Mouse (Mus musculus): Measurements from ENCODE around the gene Pgap2. TPM values are rescaled to one million over a fixed set of nuclear protein-coding genes. Genes with fewer than 3 reads are reported as not detected.

Gene Pgap2
- polyA plus RNA-seq, 1 experiment from 2014 or later: 94.5 TPM

- no peak for ATAC-seq (ENCODE audit: insufficient number of reproducible peaks, low FRiP score, low TSS enrichment, low read depth)
- Histone ChIP-seq H3K27me3 (no peaks in the 10 kb centered on the region), H3K36me3 (0 out of 2 replicates have a peak, but pooled peaks cover 5% of the 10 kb centered on the region), H3K27ac (replicated peaks) (0 out of 2 replicates have a peak overlapping the region, but pooled peaks have one; percentile 28), H3K4me2 (replicated peaks) (peak overlapping the region; percentile 72; the same call in 1 of the 2 replicates), H3K4me3 (replicated peaks) (peak overlapping the region; percentile 65; the same call in 1 of the 2 replicates), H3K9me3 (replicated peaks) (no peaks in the 10 kb centered on the region), H3K4me1 (peaks cover 5% of the 10 kb centered on the region; the same call in 1 of the 2 replicates), H3K9ac (no peak overlapping the region)
- WGBS: 29% methylated on average over 1 of the region's 1 CpGs
Measured at GRCm38 (mm10) chr7:102221899-102222298, 11.9 kb downstream of the Pgap2 start.

- Histone ChIP-seq H3K27me3 (no peaks in the 10 kb centered on the region), H3K36me3 (0 out of 2 replicates have a peak, but pooled peaks cover 6% of the 10 kb centered on the region), H3K9me3 (replicated peaks) (no peaks in the 10 kb centered on the region), H3K27ac (replicated peaks) (peak overlapping the region; percentile 85), H3K4me2 (replicated peaks) (peak overlapping the region; percentile 72), H3K4me3 (replicated peaks) (peak overlapping the region; percentile 65), H3K4me1 (peaks cover 5% of the 10 kb centered on the region; the same call in 1 of the 2 replicates), H3K9ac (peak overlapping the region; percentile 66)
- under 1% methylated on average over 11 of the region's 13 CpGs for WGBS
- ATAC-seq (ENCODE audit: insufficient number of reproducible peaks, low FRiP score, low TSS enrichment, low read depth): peak; percentile 53; the same call in 1 of the 2 replicates
Measured at GRCm38 (mm10) chr7:102222336-102222735, 12.3 kb downstream of the Pgap2 start.

GRCm38 (mm10) chr7:102222830-102223556 lies 13.0 kb downstream of the Pgap2 start:
- Histone ChIP-seq H3K27ac (replicated peaks) (peak overlapping the region; percentile 85), H3K36me3 (peaks cover 8% of the 10 kb centered on the region; the same call in 1 of the 2 replicates), H3K4me2 (replicated peaks) (peak overlapping the region; percentile 72), H3K9ac (peak overlapping the region; percentile 66), H3K4me3 (replicated peaks) (peak overlapping the region; percentile 65), H3K27me3 (no peaks in the 10 kb centered on the region), H3K4me1 (peaks cover 5% of the 10 kb centered on the region; the same call in 1 of the 2 replicates), H3K9me3 (replicated peaks) (no peaks in the 10 kb centered on the region)
- ATAC-seq (ENCODE audit: insufficient number of reproducible peaks, low FRiP score, low TSS enrichment, low read depth): peak; percentile 88
- WGBS: 1% methylated on average over 31 of the region's 31 CpGs

GRCm38 (mm10) chr7:102223883-102224738 lies 14.1 kb downstream of the Pgap2 start:
- Histone ChIP-seq H3K9ac (no peak overlapping the region), H3K27me3 (no peaks in the 10 kb centered on the region), H3K4me3 (replicated peaks) (peak overlapping the region; percentile 65), H3K36me3 (peaks cover 14% of the 10 kb centered on the region), H3K9me3 (replicated peaks) (no peaks in the 10 kb centered on the region), H3K27ac (replicated peaks) (0 out of 2 replicates have a peak overlapping the region, but pooled peaks have one; percentile 19), H3K4me1 (peaks cover 5% of the 10 kb centered on the region; the same call in 1 of the 2 replicates), H3K4me2 (replicated peaks) (peak overlapping the region; percentile 72; the same call in 1 of the 2 replicates)
- no peak for ATAC-seq (ENCODE audit: insufficient number of reproducible peaks, low FRiP score, low TSS enrichment, low read depth)
- WGBS: 80% methylated on average over 5 of the region's 5 CpGs

GRCm38 (mm10) chr7:102226051-102226450 lies 16.0 kb downstream of the Pgap2 start:
- no peaks in the 10 kb centered on the region for H3K27me3 ChIP-seq
- WGBS: 93% methylated on average over 6 of the region's 6 CpGs
- ATAC-seq (ENCODE audit: insufficient number of reproducible peaks, low FRiP score, low TSS enrichment, low read depth): no peak
- no peak overlapping the region for H3K4me2 ChIP-seq (replicated peaks)
- H3K4me3 ChIP-seq (replicated peaks): no peak overlapping the region
- no peak overlapping the region for H3K9ac ChIP-seq
- no peaks in the 10 kb centered on the region for H3K9me3 ChIP-seq (replicated peaks)
- H3K4me1 ChIP-seq: peaks cover 5% of the 10 kb centered on the region; the same call in 1 of the 2 replicates
- H3K27ac ChIP-seq (replicated peaks): no peak overlapping the region
- peaks cover 26% of the 10 kb centered on the region for H3K36me3 ChIP-seq

GRCm38 (mm10) chr7:102228049-102228670 lies 18.2 kb downstream of the Pgap2 start:
- WGBS: 85% methylated on average over 4 of the region's 4 CpGs
- Histone ChIP-seq H3K4me2 (replicated peaks) (no peak overlapping the region), H3K36me3 (peaks cover 26% of the 10 kb centered on the region), H3K4me1 (peaks cover 5% of the 10 kb centered on the region; the same call in 1 of the 2 replicates), H3K27ac (replicated peaks) (no peak overlapping the region), H3K4me3 (replicated peaks) (no peak overlapping the region), H3K9ac (no peak overlapping the region), H3K27me3 (no peaks in the 10 kb centered on the region), H3K9me3 (replicated peaks) (no peaks in the 10 kb centered on the region)
- ATAC-seq (ENCODE audit: insufficient number of reproducible peaks, low FRiP score, low TSS enrichment, low read depth): no peak

- Histone ChIP-seq H3K36me3 (peaks cover 26% of the 10 kb centered on the region), H3K4me2 (replicated peaks) (no peak overlapping the region), H3K9ac (no peak overlapping the region), H3K4me1 (no peaks in the 10 kb centered on the region), H3K4me3 (replicated peaks) (no peak overlapping the region), H3K27ac (replicated peaks) (no peak overlapping the region), H3K9me3 (replicated peaks) (no peaks in the 10 kb centered on the region), H3K27me3 (no peaks in the 10 kb centered on the region)
- no peak for ATAC-seq (ENCODE audit: insufficient number of reproducible peaks, low FRiP score, low TSS enrichment, low read depth)
- 90% methylated on average over 6 of the region's 6 CpGs for WGBS
Measured at GRCm38 (mm10) chr7:102229814-102230213, 19.8 kb downstream of the Pgap2 start.

GRCm38 (mm10) chr7:102233059-102233458 lies 23.1 kb downstream of the Pgap2 start:
- Histone ChIP-seq H3K27ac (replicated peaks) (no peak overlapping the region), H3K27me3 (no peaks in the 10 kb centered on the region), H3K9me3 (replicated peaks) (no peaks in the 10 kb centered on the region), H3K36me3 (peaks cover 49% of the 10 kb centered on the region), H3K4me2 (replicated peaks) (no peak overlapping the region), H3K4me3 (replicated peaks) (no peak overlapping the region), H3K4me1 (no peaks in the 10 kb centered on the region), H3K9ac (no peak overlapping the region)
- ATAC-seq (ENCODE audit: insufficient number of reproducible peaks, low FRiP score, low TSS enrichment, low read depth): no peak
- 69% methylated on average over 4 of the region's 4 CpGs for WGBS

GRCm38 (mm10) chr7:102238686-102239286 lies 28.8 kb downstream of the Pgap2 start:
- WGBS: 71% methylated on average over 8 of the region's 8 CpGs
- no peaks in the 10 kb centered on the region for H3K9me3 ChIP-seq (replicated peaks)
- H3K27ac ChIP-seq (replicated peaks): no peak overlapping the region
- no peak overlapping the region for H3K4me3 ChIP-seq (replicated peaks)
- no peak overlapping the region for H3K4me2 ChIP-seq (replicated peaks)
- no peak for ATAC-seq (ENCODE audit: insufficient number of reproducible peaks, low FRiP score, low TSS enrichment, low read depth)
- peaks cover 74% of the 10 kb centered on the region for H3K36me3 ChIP-seq
- H3K9ac ChIP-seq: no peak overlapping the region
- no peaks in the 10 kb centered on the region for H3K4me1 ChIP-seq
- no peaks in the 10 kb centered on the region for H3K27me3 ChIP-seq

- no peaks in the 10 kb centered on the region for H3K27me3 ChIP-seq
- peaks cover 3% of the 10 kb centered on the region; the same call in 1 of the 2 replicates for H3K4me1 ChIP-seq
- H3K9me3 ChIP-seq (replicated peaks): no peaks in the 10 kb centered on the region
- H3K27ac ChIP-seq (replicated peaks): no peak overlapping the region
- ATAC-seq (ENCODE audit: insufficient number of reproducible peaks, low FRiP score, low TSS enrichment, low read depth): no peak; the same call in 1 of the 2 replicates
- WGBS: 91% methylated on average over 16 of the region's 16 CpGs
- H3K4me2 ChIP-seq (replicated peaks): no peak overlapping the region
- H3K36me3 ChIP-seq: peaks cover 74% of the 10 kb centered on the region
- no peak overlapping the region for H3K4me3 ChIP-seq (replicated peaks)
- no peak overlapping the region for H3K9ac ChIP-seq
Measured at GRCm38 (mm10) chr7:102239591-102239990, 29.6 kb downstream of the Pgap2 start.
